Mouse (Mus musculus): ENCODE data around the gene Ccl20. TPM values are rescaled to one million over a fixed set of nuclear protein-coding genes. Genes with fewer than 3 reads are reported as not detected.

The Ccl20 gene
- polyA plus RNA-seq (2015; fragmentation: Nextera tagmentation; extraction: Ambion mirVana) = not detected in 2 replicates

- no peak within 1 kb of the TSS for H3K4me2 ChIP-seq
- no peaks in the 10 kb centered on the region for H3K9me3 ChIP-seq
- H3K4me3 ChIP-seq = no peak within 1 kb of the TSS
- no peak for ATAC-seq (ENCODE audit: low FRiP score)
- WGBS = 53% methylated on average over 8 of the region's 8 CpGs
- H3K9ac ChIP-seq = no peak within 1 kb of the TSS
- H3K4me1 ChIP-seq (replicated peaks) = no peaks in the 10 kb centered on the region
- H3K27ac ChIP-seq = no peak within 1 kb of the TSS
- H3K36me3 ChIP-seq = no peaks in the 10 kb centered on the region
- H3K27me3 ChIP-seq = no peaks in the 10 kb centered on the region
Measured at GRCm38 (mm10) chr1:83116447-83117137, at the start of gene Ccl20. Gene Ccl20, plus strand, starts transcription at chr1:83116766.

- Histone ChIP-seq H3K27ac (no peak overlapping the region), H3K27me3 (no peaks in the 10 kb centered on the region), H3K36me3 (no peaks in the 10 kb centered on the region), H3K4me2 (no peak overlapping the region), H3K9ac (no peak overlapping the region), H3K4me1 (replicated peaks) (no peaks in the 10 kb centered on the region), H3K9me3 (no peaks in the 10 kb centered on the region), H3K4me3 (no peak overlapping the region)
- WGBS = 90% methylated on average over 10 of the region's 10 CpGs
- no peak for ATAC-seq (ENCODE audit: low FRiP score)
Measured at GRCm38 (mm10) chr1:83067205-83067604, 49.4 kb upstream of the Ccl20 start.

GRCm38 (mm10) chr1:83075526-83076189 is 40.9 kb upstream of the Ccl20 start:
- WGBS = 40% methylated on average over 15 of the region's 15 CpGs
- no peak overlapping the region for H3K9ac ChIP-seq
- H3K36me3 ChIP-seq = no peaks in the 10 kb centered on the region
- no peak overlapping the region for H3K27ac ChIP-seq
- H3K9me3 ChIP-seq = no peaks in the 10 kb centered on the region
- ATAC-seq (ENCODE audit: low FRiP score) = peak; percentile 19
- H3K27me3 ChIP-seq = no peaks in the 10 kb centered on the region
- peak overlapping the region; percentile 46 for H3K4me2 ChIP-seq
- H3K4me1 ChIP-seq (replicated peaks) = 0 out of 2 replicates have a peak, but pooled peaks cover 4% of the 10 kb centered on the region
- peak overlapping the region; percentile 23 for H3K4me3 ChIP-seq

GRCm38 (mm10) chr1:83076190-83076917 is 40.2 kb upstream of the Ccl20 start:
- H3K9ac ChIP-seq = no peak overlapping the region
- H3K4me2 ChIP-seq = peak overlapping the region; percentile 46
- 0 out of 2 replicates have a peak, but pooled peaks cover 4% of the 10 kb centered on the region for H3K4me1 ChIP-seq (replicated peaks)
- no peaks in the 10 kb centered on the region for H3K36me3 ChIP-seq
- no peak overlapping the region for H3K27ac ChIP-seq
- H3K27me3 ChIP-seq = no peaks in the 10 kb centered on the region
- peak; percentile 97 for ATAC-seq (ENCODE audit: low FRiP score)
- 46% methylated on average over 11 of the region's 11 CpGs for WGBS
- no peaks in the 10 kb centered on the region for H3K9me3 ChIP-seq
- peak overlapping the region; percentile 23 for H3K4me3 ChIP-seq

GRCm38 (mm10) chr1:83077016-83077415 is 39.5 kb upstream of the Ccl20 start:
- no peak for ATAC-seq (ENCODE audit: low FRiP score)
- H3K4me3 ChIP-seq = no peak overlapping the region
- WGBS = 77% methylated on average over 6 of the region's 6 CpGs
- H3K27me3 ChIP-seq = no peaks in the 10 kb centered on the region
- no peak overlapping the region for H3K9ac ChIP-seq
- 0 out of 2 replicates have a peak, but pooled peaks cover 4% of the 10 kb centered on the region for H3K4me1 ChIP-seq (replicated peaks)
- H3K9me3 ChIP-seq = no peaks in the 10 kb centered on the region
- H3K4me2 ChIP-seq = no peak overlapping the region
- no peaks in the 10 kb centered on the region for H3K36me3 ChIP-seq
- H3K27ac ChIP-seq = no peak overlapping the region

- Histone ChIP-seq H3K27ac (no peak overlapping the region), H3K4me2 (no peak overlapping the region), H3K9me3 (no peaks in the 10 kb centered on the region), H3K4me3 (no peak overlapping the region), H3K4me1 (replicated peaks) (no peaks in the 10 kb centered on the region), H3K36me3 (no peaks in the 10 kb centered on the region), H3K9ac (no peak overlapping the region), H3K27me3 (no peaks in the 10 kb centered on the region)
- 88% methylated on average over 2 of the region's 2 CpGs for WGBS
- ATAC-seq (ENCODE audit: low FRiP score) = no peak
Measured at GRCm38 (mm10) chr1:83084790-83085189, 31.8 kb upstream of the Ccl20 start.

DNA sequence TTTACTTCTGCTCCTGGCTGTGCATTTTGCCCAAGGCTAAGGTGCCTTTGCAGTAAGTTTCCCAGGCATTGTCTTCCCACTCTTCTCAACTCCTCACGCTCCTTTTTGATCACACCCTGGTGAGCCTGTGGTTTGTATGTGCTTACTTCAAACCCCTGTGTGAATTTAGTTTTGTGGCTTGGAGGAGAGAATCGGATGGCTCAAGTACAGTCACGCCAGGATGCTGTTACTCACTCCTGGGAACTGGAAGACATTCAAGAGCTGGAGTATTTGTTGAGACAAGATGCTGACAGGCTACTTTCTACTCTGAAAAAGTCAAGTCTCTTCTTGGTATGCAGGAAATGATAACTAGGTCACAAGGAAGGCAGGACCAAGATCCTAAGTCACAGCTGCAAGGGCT is 25.3 kb upstream of the Ccl20 start:
- H3K9ac ChIP-seq = no peak overlapping the region
- 75% methylated on average over 3 of the region's 3 CpGs for WGBS
- no peak for ATAC-seq (ENCODE audit: low FRiP score)
- H3K9me3 ChIP-seq = no peaks in the 10 kb centered on the region
- H3K4me3 ChIP-seq = no peak overlapping the region
- no peak overlapping the region for H3K27ac ChIP-seq
- no peaks in the 10 kb centered on the region for H3K4me1 ChIP-seq (replicated peaks)
- H3K27me3 ChIP-seq = no peaks in the 10 kb centered on the region
- no peak overlapping the region for H3K4me2 ChIP-seq
- H3K36me3 ChIP-seq = no peaks in the 10 kb centered on the region

GRCm38 (mm10) chr1:83096935-83097334 is 19.6 kb upstream of the Ccl20 start:
- ATAC-seq (ENCODE audit: low FRiP score) = no peak
- Histone ChIP-seq H3K36me3 (no peaks in the 10 kb centered on the region), H3K4me1 (replicated peaks) (no peaks in the 10 kb centered on the region), H3K4me3 (no peak overlapping the region), H3K27ac (no peak overlapping the region), H3K27me3 (no peaks in the 10 kb centered on the region), H3K4me2 (no peak overlapping the region), H3K9ac (no peak overlapping the region), H3K9me3 (no peaks in the 10 kb centered on the region)
- WGBS = 83% methylated on average over 4 of the region's 4 CpGs

DNA sequence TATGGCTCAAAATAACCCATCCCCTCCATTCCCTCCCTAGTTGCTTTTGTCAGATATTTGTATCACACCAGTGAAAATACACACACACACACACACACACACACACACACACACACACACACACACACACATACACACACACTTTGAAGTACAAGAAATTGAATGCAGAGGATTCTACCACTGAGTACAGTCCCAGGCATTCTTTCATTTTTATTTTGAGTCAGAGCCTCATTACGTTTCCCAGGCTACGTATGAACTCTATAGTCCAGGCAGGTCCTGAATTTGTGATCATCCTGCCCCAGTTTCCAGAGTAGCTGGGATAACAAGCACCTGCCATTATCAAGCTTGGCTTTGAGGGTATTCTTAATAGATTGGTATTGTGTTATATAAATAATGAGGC is 17.4 kb upstream of the Ccl20 start:
- Histone ChIP-seq H3K36me3 (no peaks in the 10 kb centered on the region), H3K4me3 (no peak overlapping the region), H3K9ac (no peak overlapping the region), H3K9me3 (no peaks in the 10 kb centered on the region), H3K4me1 (replicated peaks) (no peaks in the 10 kb centered on the region), H3K4me2 (no peak overlapping the region), H3K27me3 (no peaks in the 10 kb centered on the region), H3K27ac (no peak overlapping the region)
- ATAC-seq (ENCODE audit: low FRiP score) = no peak
- WGBS = 79% methylated on average over 2 of the region's 2 CpGs

DNA sequence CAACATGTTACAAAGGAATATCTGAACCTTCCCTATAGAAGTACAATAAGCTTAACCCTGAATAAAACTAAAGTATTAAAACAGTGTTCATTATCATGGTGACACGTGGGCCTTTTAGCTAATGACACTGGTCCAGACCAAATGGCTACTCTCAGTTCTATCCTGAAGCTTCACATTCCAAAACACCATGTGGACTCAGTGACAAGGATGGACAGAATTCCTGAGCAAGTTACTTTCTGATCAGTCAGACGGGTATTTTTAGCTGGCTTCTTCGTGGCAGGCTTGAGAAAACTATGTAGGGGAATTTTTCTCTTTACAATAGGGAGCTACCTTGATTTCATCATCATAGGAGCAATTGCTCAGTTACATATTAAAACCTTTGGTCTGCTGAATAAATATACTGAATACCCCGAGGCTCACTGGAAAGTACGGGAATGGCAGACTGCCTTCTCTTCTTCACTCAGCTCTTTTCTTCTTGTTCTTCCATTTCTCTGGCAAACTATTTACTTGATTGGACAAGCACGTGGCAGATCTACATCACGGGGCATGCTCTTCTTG is 16.9 kb upstream of the Ccl20 start:
- 88% methylated on average over 7 of the region's 7 CpGs for WGBS

DNA sequence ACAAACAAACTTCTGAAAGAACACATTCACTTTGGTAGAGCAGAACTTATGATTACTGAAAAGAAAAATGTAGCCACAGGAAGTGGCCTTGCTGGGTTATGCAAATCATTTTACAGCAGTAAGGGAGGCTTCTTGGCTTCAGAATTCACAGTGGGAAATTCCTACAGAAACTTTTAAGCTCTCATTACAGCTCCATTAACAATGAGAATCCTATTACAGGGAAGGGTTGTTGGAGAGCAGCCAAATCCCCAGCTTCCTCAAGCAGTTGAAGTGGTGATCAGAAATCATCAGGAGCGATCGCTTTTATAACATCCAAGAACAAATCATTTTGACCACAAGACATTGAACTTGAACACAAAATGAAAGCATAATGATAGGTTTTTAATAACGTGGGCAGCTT is 14.7 kb upstream of the Ccl20 start:
- Histone ChIP-seq H3K4me2 (no peak overlapping the region), H3K9me3 (no peaks in the 10 kb centered on the region), H3K27me3 (no peaks in the 10 kb centered on the region), H3K36me3 (no peaks in the 10 kb centered on the region), H3K4me1 (replicated peaks) (no peaks in the 10 kb centered on the region), H3K27ac (no peak overlapping the region), H3K9ac (no peak overlapping the region), H3K4me3 (no peak overlapping the region)
- 56% methylated on average over 3 of the region's 3 CpGs for WGBS
- ATAC-seq (ENCODE audit: low FRiP score) = no peak

More for the DNA sequence above, 16.9 kb upstream of the Ccl20 start:
- Histone ChIP-seq H3K36me3 (no peaks in the 10 kb centered on the region), H3K27me3 (no peaks in the 10 kb centered on the region), H3K9ac (no peak overlapping the region), H3K4me2 (no peak overlapping the region), H3K4me3 (no peak overlapping the region), H3K4me1 (replicated peaks) (no peaks in the 10 kb centered on the region), H3K27ac (no peak overlapping the region), H3K9me3 (no peaks in the 10 kb centered on the region)
- ATAC-seq (ENCODE audit: low FRiP score) = no peak

DNA sequence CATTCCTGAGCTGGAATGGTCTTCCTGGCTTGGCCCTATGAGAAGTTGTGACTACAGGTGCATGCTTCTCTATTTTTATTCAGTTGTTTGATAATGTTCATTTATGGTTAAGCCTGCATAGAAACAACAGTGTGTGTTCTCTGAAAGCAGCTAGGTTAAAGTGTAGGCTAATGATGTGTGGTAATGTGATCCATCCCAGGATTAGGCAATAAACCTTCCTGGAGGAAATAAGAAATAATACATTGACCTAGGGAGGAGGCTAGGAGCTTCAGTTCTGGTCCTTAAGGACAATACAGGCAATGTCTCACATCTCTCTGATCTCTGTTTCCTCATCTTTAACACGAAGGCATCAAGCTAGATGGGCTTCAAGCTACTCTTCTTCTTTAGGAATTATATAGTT is 11.1 kb upstream of the Ccl20 start:
- Histone ChIP-seq H3K9ac (no peak overlapping the region), H3K9me3 (no peaks in the 10 kb centered on the region), H3K4me3 (no peak overlapping the region), H3K27ac (no peak overlapping the region), H3K36me3 (no peaks in the 10 kb centered on the region), H3K27me3 (no peaks in the 10 kb centered on the region), H3K4me2 (no peak overlapping the region), H3K4me1 (replicated peaks) (no peaks in the 10 kb centered on the region)
- WGBS = 50% methylated on average over 1 of the region's 1 CpGs
- no peak for ATAC-seq (ENCODE audit: low FRiP score)

All from hindbrain, embryonic 13.5 days (tissue).